Mouse (Mus musculus) megakaryocyte, embryonic 14.5 days (primary cell): ENCODE measurements at regions not wholly inside any gene's neighbourhood (a gene's known extent, or its start where the extent isn't known, plus 50 kb on each side); places are given as distances from the start of the nearest gene placed in this dataset.

Experiments
- FLI1 ChIP-seq: IDR thresholded peaks from 2 replicates; pipeline ENCODE4 v1.6.1; 2012; ENCODE audit warnings: low read length, inconsistent platforms, mixed read lengths
- GATA1 ChIP-seq: IDR thresholded peaks from 3 replicates; pipeline ENCODE4 v1.6.1; 2012; ENCODE audit warnings: mixed read lengths, low read length, inconsistent platforms, borderline replicate concordance

- TF ChIP-seq GATA1 (no peak), FLI1 (no peak)
These were observed 78.4 kb upstream of the Tgfbr2 start for GRCm38 (mm10) chr9:116253546-116253945.
